Mouse (Mus musculus) liver, embryonic 14.5 days (tissue): Measurements from ENCODE around the gene Gm49601.

Experiments used
- CTCF ChIP-seq: IDR thresholded peaks from 2 replicates; pipeline ENCODE4 v1.5.1; 2016; ENCODE audit warnings: antibody characterized with exemption, low read depth, control low read depth
- EP300 ChIP-seq: IDR thresholded peaks from 2 replicates; pipeline ENCODE4 v1.6.1; 2016; ENCODE audit warnings: antibody characterized with exemption, low read depth

- TF ChIP-seq CTCF (no peak), EP300 (no peak)
Measured at GRCm38 (mm10) chr16:18586906-18587546, 39.2 kb downstream of the Gm49601 start.
